Mouse (Mus musculus): ENCODE measurements around the gene Efcab6. TPM values are rescaled to one million over a fixed set of nuclear protein-coding genes. Genes with fewer than 3 reads are reported as not detected.

The Efcab6 gene
- total and polyA plus RNA-seq, 2 experiments from 2014 or later: 0.52 to 1.6 TPM

DNA sequence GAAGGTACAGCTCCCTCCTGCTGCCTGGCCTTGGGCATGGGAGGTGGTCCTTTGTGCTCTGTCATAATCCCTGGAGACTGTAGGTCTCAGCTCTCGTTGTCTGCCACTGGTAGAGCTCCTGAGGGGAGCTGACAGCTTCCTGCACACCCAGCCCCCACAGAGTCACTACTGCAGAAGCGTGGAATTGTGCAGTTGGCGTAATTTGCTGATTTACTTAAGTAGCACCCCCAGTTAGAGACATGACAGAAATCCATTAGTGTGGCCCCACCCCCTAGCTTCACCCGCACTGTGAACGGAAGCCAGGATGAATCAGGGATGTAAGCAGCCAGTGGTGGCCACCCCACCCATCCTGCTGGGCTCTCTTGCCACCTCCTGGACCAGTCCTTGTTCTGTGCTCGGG, 232.9 kb downstream of the Efcab6 start:
- no peaks in the 10 kb centered on the region for H3K27me3 ChIP-seq (ENCODE audit: insufficient read depth, low read length)
- H3K4me3 ChIP-seq (ENCODE audit: low read length): no peak overlapping the region
- H3K4me1 ChIP-seq (ENCODE audit: insufficient read depth, low read length): no peaks in the 10 kb centered on the region
- no peak overlapping the region for H3K9ac ChIP-seq (replicated peaks; ENCODE audit: low read length)
- H3K36me3 ChIP-seq (ENCODE audit: insufficient read depth, low read length): no peaks in the 10 kb centered on the region
- no peak overlapping the region for H3K27ac ChIP-seq
- no peak for DNase-seq (ENCODE audit: low spot score)
- H3K4me2 ChIP-seq (ENCODE audit: low read depth, low read length): no peak overlapping the region
- no peak for ATAC-seq
- TF ChIP-seq CTCF (IDR thresholded peaks at IDR 0.05; ENCODE audit: low read depth): no peak
- H3K9me3 ChIP-seq (ENCODE audit: low read length): no peaks in the 10 kb centered on the region
- 64% methylated on average over 6 of the region's 6 CpGs for WGBS

DNA sequence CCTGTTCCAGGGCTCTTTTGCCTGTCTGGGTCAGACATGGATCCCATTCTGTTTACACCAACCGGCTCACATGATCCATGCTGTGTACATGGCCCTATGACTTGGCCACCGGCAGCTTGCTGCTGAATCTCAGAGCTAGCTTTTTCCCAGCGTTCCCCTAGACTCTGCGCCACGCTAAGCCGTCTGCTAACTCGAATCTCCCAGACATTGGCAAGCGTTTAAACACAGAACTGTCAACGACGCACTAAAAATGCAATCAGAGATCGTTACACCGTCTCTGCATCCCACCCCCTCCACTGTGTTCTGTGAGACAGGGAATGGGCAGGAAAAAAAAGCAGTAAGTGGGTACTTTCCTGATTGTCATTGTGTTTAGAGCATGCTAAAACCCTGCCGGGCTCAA, 236.0 kb downstream of the Efcab6 start:
- no peaks in the 10 kb centered on the region for H3K9me3 ChIP-seq (ENCODE audit: low read length)
- H3K27ac ChIP-seq: 0 out of 2 replicates have a peak overlapping the region, but pooled peaks have one; percentile 11
- no peaks in the 10 kb centered on the region for H3K27me3 ChIP-seq (ENCODE audit: insufficient read depth, low read length)
- no peak overlapping the region for H3K9ac ChIP-seq (replicated peaks; ENCODE audit: low read length)
- no peaks in the 10 kb centered on the region for H3K36me3 ChIP-seq (ENCODE audit: insufficient read depth, low read length)
- DNase-seq (ENCODE audit: low spot score) (no peak), ATAC-seq (no peak)
- no peak for TF ChIP-seq CTCF (IDR thresholded peaks at IDR 0.05; ENCODE audit: low read depth)
- WGBS: 59% methylated on average over 13 of the region's 13 CpGs
- no peak overlapping the region for H3K4me3 ChIP-seq (ENCODE audit: low read length)
- no peaks in the 10 kb centered on the region for H3K4me1 ChIP-seq (ENCODE audit: insufficient read depth, low read length)
- H3K4me2 ChIP-seq (ENCODE audit: low read depth, low read length): no peak overlapping the region

DNA sequence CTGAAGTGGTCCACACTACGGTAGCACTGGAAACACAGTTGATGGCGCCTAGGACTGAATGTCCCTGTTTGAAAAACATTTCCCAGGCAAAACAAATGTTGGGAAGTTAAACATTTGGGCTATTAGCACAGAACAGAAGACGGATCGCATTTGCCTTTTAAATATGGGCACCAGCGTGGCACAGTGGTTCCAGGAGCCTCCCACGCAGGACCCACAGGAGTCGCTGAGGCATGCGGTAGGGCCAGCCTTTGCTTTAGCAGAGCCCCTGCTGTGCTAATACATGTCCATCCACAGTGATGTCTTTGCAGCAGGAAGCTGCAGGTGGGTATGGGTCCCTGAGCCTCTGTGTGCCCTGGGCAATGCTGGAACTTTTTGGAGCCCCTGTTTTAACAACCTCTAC, 237.2 kb downstream of the Efcab6 start:
- Histone ChIP-seq H3K27me3 (ENCODE audit: insufficient read depth, low read length) (no peaks in the 10 kb centered on the region), H3K4me1 (ENCODE audit: insufficient read depth, low read length) (no peaks in the 10 kb centered on the region), H3K9me3 (ENCODE audit: low read length) (no peaks in the 10 kb centered on the region), H3K4me3 (ENCODE audit: low read length) (no peak overlapping the region), H3K36me3 (ENCODE audit: insufficient read depth, low read length) (no peaks in the 10 kb centered on the region), H3K27ac (no peak overlapping the region), H3K9ac (replicated peaks; ENCODE audit: low read length) (no peak overlapping the region), H3K4me2 (ENCODE audit: low read depth, low read length) (no peak overlapping the region)
- no peak for ATAC-seq
- DNase-seq (ENCODE audit: low spot score): no peak
- TF ChIP-seq CTCF (IDR thresholded peaks at IDR 0.05; ENCODE audit: low read depth): no peak
- 74% methylated on average over 8 of the region's 8 CpGs for WGBS

Other genes starting within 250 kb of the Efcab6 start
- 248 and 251 TPM in 2 replicates for gene Sult4a1, start 40.4 kb upstream of the Efcab6 start, total RNA-seq (2014; rRNA removed)
- 155 TPM in 2 replicates for gene Sult4a1, start 40.4 kb upstream of the Efcab6 start, polyA plus RNA-seq (2015; fragmentation: Nextera tagmentation; extraction: Ambion mirVana)
- not detected in 2 replicates for gene Pnpla5, start 57.8 kb upstream of the Efcab6 start, total RNA-seq (2014; rRNA removed)
- not detected in 2 replicates for gene Pnpla5, start 57.8 kb upstream of the Efcab6 start, polyA plus RNA-seq (2015; fragmentation: Nextera tagmentation; extraction: Ambion mirVana)
- 7.4 and 15.4 TPM in 2 replicates for gene Pnpla3, start 102.5 kb upstream of the Efcab6 start, total RNA-seq (2014; rRNA removed)
- 6.2 and 7.9 TPM in 2 replicates for gene Pnpla3, start 102.5 kb upstream of the Efcab6 start, polyA plus RNA-seq (2015; fragmentation: Nextera tagmentation; extraction: Ambion mirVana)
- 28.0 and 30.9 TPM in 2 replicates for gene Samm50, start 126.9 kb upstream of the Efcab6 start, total RNA-seq (2014; rRNA removed)
- gene Samm50, start 126.9 kb upstream of the Efcab6 start, polyA plus RNA-seq (2015; fragmentation: Nextera tagmentation; extraction: Ambion mirVana): 92.3 and 93.6 TPM in 2 replicates
- gene Parvb, start 166.7 kb upstream of the Efcab6 start, total RNA-seq (2014; rRNA removed): 9.4 and 9.5 TPM in 2 replicates
- 4.3 and 6.2 TPM in 2 replicates for gene Parvb, start 166.7 kb upstream of the Efcab6 start, polyA plus RNA-seq (2015; fragmentation: Nextera tagmentation; extraction: Ambion mirVana)